Mouse (Mus musculus): ENCODE data around the gene Prl7a2. TPM values are rescaled to one million over a fixed set of nuclear protein-coding genes. Genes with fewer than 3 reads are reported as not detected.

Gene Prl7a2
- not detected for total RNA-seq (2023)

GRCm38 (mm10) chr13:27667936-27668335 is at the start of gene Prl7a2:
Prl7a2 (minus strand) TSS chr13:27668036.

GRCm38 (mm10) chr13:27716636-27717035 is 48.8 kb upstream of the Prl7a2 start, which contains the start of gene Prl7d1:
Prl7d1 (minus strand) TSS chr13:27716736.

GRCm38 (mm10) chr13:27642393-27642792 is 25.4 kb downstream of the Prl7a2 start, which contains the start of gene Prl7a1:
Prl7a1 (minus strand) TSS chr13:27642493.

GRCm38 (mm10) chr13:27610482-27610881 is 57.4 kb downstream of the Prl7a2 start, which contains the start of gene Prl7b1:
Prl7b1 (minus strand) TSS chr13:27610582.

Other genes with a start within 250 kb of the Prl7a2 start
- not detected for gene Prl8a6, start 229.3 kb downstream of the Prl7a2 start, total RNA-seq (2023)
- not detected for gene Prl8a8, start 154.8 kb downstream of the Prl7a2 start, total RNA-seq (2023)
- not detected for gene Prl8a9, start 103.4 kb downstream of the Prl7a2 start, total RNA-seq (2023)
- not detected for gene Prl8a1, start 85.9 kb downstream of the Prl7a2 start, total RNA-seq (2023)
- not detected for gene Prl7b1, start 57.5 kb downstream of the Prl7a2 start, total RNA-seq (2023)
- gene Prl7a1, start 25.5 kb downstream of the Prl7a2 start, total RNA-seq (2023), result not detected
- gene Prl7d1, start 48.7 kb upstream of the Prl7a2 start, total RNA-seq (2023), result not detected
- gene Prl7c1, start 112.8 kb upstream of the Prl7a2 start, total RNA-seq (2023), result not detected
- not detected for gene Prl2a1, start 133.6 kb upstream of the Prl7a2 start, total RNA-seq (2023)
- not detected for gene Prl2c1, start 181.3 kb upstream of the Prl7a2 start, total RNA-seq (2023)

Measured in monocyte, adult 59 days (primary cell).